Mouse (Mus musculus) ovary, postnatal 10 days (tissue): ENCODE measurements at regions not wholly inside any gene's neighbourhood (a gene's known extent, or its start where the extent isn't known, plus 50 kb on each side); places are given as distances from the start of the nearest gene placed in this dataset.

Experiments used
- DNase-seq: peaks from one replicate; pipeline ENCODE4 v3.0.0; 2022; ENCODE audit warnings: low spot score

DNA sequence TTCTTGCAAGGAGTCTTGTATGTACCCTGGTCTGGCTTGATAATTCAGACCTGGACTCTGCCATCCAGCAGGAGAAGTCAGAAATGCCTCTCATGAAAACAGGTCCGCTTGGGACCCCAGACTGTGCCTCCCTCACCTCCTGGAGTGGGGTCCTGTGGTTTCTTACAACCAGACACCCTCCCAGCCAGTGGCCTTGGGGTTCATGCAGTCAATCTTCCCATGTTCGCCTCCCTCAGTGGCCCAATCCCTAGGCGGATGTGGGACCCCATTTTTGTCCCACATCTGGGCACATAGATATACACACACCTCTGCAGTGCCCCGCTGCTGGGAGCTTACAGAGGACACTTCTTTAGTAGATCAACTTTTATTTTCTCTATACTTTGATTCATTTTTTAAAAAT is 217.7 kb downstream of the Lrfn2 start:
- DNase-seq: no peak

- DNase-seq: no peak
These were observed 218.8 kb downstream of the Lrfn2 start for GRCm38 (mm10) chr17:49150971-49151422.

DNA sequence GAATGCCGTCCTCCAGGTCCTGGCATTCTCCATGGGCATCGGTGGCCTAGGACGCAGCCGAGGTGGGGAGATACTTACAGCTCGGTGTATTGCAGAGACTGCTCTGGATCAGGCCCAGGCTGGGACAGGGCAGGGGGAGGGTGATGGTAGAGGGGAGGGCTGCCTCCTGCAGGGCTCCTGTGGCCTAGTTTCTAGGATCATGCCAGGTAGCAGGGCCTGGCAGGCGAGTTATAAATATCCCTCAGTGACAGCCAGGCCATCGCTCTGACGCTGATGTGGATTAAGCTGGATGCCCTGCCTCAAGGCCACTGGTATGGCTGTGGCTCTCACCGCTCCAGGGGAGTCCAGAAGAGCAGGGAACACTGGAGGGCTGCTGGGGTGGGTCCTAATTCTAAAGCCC is 221.8 kb downstream of the Lrfn2 start:
- DNase-seq: no peak

DNA sequence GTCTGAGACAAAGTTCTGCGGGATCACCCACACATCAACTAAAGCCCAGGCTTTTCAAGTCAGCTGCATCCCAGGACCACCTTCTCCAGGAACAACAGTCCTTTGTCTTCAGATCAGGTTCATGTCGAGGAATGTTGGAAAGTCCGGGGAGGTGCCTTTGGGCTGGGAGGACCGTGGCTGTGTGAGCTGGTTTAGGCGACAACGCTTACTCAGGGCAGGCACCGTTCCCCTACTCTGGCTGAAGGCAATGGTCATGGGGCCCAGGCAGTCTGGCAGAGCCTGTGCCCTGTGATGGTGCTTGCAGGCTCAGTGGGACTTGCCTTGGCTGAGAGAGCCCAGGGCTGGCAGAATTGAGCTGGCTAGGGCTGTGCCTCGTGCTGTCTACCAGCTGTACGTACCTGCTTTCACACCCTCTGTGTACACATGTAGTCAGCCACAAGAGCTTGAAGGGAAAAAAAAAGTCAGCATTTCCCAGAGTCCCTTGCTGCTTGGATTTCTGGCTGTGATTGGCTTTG is 222.9 kb downstream of the Lrfn2 start:
- DNase-seq: no peak

- no peak for DNase-seq
These were observed 225.4 kb downstream of the Lrfn2 start for GRCm38 (mm10) chr17:49157586-49157985.

DNA sequence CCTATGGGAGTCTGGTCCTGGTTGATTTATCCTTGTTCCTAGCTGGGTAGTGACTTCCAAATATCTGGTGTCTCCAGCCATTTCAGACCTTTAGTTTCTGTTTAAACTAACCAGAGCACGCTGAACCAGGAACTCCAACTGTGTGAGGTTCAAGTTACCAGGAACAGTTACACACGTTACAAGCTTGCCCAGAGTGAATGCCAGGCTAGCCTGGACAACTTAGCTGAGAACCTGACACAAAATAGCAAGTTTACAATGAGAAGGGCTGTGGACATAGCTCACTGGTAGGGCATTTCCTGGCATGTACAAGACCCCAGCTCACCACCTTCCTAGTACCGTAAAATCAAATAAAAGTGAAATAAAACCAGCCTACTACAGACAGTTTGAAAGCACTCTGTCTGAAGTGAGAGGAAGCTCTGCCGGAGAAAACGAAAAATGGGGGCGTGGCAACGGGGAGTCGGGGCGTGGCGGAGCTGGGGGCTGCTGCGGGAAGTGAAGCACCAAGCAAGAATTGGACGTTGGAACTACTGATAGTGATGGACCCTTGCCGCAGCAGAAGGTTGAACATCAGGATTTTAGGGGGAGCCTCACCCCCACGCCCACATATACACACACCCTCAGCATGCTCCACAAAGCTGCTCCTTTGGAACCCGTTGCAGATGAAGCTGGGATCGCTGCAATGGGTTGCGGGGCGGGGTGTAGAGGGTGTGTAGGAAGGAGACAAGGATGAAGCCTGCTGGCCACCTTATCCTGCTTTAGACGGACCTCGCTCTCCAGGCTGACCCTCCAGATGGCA is 239.3 kb downstream of the Lrfn2 start:
- DNase-seq: no peak

DNA sequence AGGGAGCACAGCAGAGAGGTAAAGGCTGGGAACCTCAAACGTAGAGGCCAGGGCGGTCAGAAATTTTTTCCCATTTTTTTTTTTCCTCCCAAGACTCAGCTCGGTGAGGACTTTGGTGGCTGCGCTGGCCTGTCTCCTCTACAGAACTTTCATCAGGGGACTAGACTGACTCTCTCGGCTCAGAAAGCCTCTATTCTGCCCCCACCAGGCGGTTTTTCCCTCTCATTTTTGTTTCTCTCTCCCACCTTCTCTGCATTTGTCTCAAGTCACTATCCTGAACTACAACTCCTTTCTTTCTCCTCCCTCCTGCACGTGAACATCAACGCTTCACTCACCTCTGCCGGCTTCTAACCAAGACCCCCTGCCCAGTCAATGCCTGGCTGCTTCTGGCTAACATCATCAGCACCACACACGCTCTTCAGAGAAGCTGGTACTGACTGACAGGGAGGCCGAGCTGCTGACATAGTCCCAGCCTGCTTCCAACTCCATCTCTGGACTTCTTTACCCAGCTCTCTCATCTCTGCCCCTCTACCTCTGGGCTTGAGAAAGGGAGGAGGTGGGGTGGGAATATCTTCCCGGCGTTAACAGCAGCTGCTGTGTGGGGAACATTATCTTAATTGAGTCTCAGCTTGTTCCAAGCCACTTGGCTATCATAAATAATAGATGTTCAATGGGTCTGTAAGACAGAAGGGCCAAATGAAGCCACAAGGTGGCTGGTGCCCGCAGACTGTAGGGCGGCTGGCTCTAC is 240.0 kb downstream of the Lrfn2 start:
- DNase-seq: no peak

DNA sequence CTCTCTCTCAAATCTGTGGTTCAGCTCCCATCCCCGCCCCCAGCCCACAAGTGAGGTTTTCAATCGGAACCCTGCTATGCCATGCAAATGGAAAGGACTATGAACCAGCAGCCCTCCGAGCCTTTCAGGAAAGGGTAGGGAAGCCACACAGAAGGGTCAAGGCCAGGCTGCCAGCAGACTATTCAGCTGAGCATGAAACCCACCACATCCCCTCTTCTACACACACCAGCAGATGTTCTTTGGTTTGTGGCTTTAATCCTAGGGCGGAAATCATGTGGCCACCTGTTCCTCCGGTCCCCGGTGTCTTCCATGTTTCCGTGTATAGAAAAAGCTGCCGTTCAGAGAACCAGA is 240.6 kb downstream of the Lrfn2 start:
- no peak for DNase-seq

DNA sequence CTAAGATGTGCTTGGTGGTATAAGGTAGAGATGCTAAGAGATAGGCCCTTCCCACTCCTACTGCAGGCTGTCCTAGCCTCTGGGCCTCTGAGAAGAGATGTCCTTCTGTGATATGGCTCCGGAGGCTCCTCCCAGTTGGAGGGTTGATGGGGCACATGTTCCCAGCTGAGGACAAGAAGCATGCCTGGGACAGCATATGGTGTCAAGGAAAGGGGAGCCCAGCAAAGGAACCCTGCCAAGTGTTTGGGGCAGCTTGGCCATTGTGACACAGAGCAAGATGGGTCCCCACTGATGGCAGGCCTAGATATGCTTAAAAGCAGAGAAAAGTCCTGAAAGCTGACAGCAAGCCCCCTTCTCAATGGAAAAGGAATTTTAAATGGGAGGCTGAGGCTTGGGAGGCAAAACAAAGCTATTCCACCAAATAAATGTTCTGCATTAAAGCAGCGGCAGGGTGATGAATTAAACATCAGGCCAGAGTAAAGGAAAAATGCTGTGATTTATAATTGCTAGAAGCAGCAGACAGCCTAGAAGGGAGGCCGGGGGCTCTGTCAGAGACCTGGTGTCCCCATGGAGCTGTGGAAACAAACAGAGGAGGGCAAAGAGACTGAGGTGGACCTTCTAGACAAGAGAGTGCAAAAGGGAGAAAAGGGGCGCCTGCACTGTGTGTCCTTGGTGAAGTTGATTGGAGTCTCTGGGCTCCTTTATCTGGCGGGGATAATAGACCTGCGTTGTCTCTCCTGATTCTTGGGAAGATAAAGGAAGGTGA is 246.0 kb downstream of the Lrfn2 start:
- no peak for DNase-seq

DNA sequence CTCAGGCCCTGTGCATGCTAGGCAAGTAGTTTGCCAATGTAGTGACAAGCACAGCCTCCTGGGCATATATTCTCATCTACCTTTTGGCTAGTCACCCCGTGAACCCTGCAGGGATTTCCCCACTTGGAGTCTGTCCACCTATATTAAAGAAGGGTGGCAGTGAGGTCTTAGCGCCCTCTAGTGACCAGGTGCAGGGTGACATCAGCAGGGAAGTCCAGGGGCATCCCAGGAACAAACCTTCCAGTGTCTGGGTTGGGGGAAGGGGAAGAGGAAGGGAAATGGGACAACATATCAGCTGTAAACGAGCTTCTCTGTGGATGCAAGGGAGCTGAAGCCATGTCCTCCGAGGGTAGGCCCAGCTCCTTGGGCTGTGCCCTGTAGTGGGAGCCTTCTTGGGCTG is 245.7 kb upstream of the Mocs1 start:
- DNase-seq: no peak

GRCm38 (mm10) chr17:49183917-49184316 is 244.2 kb upstream of the Mocs1 start:
- DNase-seq: no peak

DNA sequence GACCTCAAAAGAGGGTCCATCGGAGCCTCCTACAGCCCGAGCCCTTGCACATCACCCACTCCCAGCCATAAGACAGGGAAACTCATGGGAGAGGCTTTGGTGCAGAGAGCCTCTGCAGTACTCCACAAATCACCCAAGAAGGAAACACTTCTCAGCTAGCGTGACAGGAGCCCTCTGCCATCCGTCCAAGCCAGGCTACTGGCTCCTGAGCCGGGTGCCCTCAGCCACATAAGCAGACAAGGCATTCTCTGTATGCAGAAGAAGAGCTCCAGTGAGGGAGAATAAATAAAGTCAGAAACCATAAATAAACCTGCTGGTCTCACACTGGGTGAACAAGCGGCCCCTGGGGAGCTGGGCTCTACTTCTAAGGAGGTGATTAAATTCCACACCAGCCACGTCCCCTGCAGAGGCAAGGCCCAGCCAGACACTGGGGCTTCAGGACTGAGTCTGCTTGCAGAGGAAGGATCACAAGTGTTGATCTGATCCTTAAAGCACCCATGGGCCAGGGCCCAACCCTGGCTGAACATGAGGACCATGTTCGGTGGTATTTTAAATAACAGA is 243.0 kb upstream of the Mocs1 start:
- DNase-seq: no peak

DNA sequence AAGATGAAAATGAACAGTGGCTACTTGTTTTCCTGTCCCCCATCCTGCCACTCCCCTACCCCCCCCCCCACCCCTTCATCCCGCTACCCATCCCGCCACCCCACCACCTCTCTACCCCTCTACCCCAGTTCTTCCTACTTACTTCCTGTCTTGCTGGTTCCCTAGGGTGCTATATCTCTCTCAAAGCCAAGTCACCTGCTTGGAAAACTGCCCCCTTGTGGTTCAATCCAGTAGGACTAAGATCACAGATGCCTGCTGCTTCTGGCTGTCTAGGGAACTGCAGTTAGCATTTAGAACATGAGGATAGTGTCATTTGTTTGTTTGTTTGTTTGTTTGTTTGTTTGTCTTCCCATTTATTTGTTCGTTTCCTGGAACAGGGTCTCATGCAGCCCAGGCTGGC is 238.4 kb upstream of the Mocs1 start:
- DNase-seq: no peak

DNA sequence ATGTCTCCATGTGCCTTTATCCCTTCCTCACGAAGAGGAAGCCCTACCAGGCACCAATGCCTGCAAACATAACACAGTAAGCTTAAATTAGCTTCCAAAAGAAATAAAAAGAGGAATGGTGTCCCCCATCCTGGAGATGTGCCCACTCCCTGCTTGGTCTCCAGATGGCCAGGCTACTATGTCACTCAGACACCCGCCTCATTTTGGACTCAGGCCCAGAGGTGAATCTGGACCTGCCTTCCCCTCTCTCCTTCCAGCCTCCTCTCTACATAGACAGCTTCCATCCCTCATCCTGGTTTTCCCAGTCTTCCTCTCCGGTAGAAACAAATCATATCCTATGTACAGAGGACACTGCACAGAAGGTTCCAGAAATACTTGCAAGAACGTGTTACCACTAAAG is 237.8 kb upstream of the Mocs1 start:
- no peak for DNase-seq

DNA sequence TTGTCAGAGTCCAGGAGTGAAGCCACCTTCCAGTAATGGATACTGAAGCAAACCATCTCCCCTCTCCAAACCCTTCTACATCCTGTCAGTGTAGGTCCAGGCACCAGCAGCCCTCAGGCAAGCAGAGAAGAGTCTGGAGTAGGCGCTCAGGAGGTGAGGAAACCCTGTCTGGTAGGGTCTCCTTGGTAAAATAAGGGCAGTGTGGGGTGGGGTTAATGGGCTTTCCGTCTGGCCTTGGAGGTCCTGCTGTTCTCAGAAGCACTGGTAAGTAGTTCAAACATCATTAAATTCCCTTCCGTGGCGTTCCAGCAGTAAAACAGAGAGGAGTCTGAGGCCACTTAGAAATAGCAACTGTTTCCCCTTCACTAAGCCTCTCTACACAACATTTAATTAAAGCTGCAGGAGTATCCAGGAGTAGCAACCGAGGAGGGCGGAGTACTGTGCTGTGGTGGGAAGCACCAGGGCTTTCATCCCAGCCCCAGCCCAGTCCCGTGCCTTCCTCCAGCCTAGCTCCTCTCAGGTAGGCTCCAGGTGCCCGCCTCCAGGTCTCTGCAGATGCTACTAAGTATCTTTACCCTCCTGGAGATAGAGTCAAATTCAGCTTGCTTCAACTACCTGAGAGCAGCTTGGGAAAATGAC is 232.0 kb upstream of the Mocs1 start:
- no peak for DNase-seq

DNA sequence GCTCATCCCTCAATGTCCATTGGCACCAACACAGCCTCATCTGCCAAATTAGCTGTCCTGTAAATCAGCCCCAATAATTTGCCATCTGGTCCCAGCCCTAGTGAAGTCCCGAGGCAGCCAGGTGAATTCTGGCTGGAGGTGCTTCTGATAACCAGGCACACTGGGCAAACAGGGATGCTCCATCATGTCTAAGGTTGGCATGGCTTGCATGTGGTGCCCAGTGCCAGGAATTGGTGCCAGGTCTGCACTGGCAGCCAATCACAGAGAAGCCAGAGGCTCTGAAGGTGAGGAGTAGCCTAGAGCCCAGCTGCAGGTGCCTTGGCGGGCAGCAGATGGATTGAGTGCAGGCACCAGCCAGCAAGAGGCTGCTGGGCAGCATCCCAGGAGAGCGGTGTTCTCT is 226.7 kb upstream of the Mocs1 start:
- DNase-seq: no peak

GRCm38 (mm10) chr17:49205095-49205494 is 223.1 kb upstream of the Mocs1 start:
- DNase-seq: no peak

DNA sequence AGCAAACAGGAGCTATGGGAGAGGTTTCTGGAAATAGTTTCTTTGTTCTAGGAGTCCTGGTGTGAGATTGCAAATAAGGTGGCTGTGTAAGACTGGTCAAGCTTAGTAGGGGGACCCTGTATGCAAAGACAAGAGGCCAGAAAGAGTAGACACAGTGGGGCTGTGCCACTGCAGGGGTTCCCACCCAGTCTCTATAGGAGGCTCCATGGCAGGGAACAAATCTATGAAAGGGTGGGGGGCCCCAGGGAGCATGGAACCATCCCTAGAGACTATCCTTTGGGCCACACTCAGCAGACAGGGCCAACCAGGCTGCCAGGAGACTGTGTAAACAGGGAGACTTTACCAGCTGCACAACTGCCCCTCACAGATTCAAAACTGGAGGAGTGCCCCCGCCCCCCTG is 222.6 kb upstream of the Mocs1 start:
- no peak for DNase-seq

GRCm38 (mm10) chr17:49206708-49207107 is 221.5 kb upstream of the Mocs1 start:
- DNase-seq: no peak

GRCm38 (mm10) chr17:49208315-49208820 is 219.8 kb upstream of the Mocs1 start:
- no peak for DNase-seq

GRCm38 (mm10) chr17:49212918-49213317 is 215.2 kb upstream of the Mocs1 start:
- DNase-seq: no peak

DNA sequence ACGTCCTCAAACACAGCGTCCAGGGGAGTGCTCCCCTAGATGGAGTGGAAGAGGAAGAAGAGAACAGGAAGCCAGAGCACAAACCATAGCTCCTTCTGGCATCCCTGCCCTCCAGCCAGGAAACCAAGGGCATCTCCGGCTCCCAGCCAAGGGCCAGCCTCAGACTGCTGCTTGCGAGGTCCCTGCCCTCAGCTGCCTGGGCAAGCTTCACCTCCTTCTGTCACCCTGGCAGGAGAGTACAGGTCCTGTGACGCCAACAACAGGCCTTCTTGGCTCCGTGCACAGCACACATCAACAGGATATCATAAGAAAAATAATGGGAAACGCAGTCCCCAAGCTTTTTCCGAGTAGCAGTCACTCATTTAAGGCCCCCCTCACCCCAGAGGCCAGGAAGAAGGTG is 212.9 kb upstream of the Mocs1 start:
- DNase-seq: no peak
